Mouse (Mus musculus): ENCODE measurements around the gene Mzf1.

- TF ChIP-seq CTCF (IDR thresholded peaks at IDR 0.05): no peak
- no peak for TF ChIP-seq POLR2A (IDR thresholded peaks at IDR 0.05; ENCODE audit: insufficient read depth, low read depth, low read length)
These were observed 51.2 kb downstream of the Mzf1 start for GRCm38 (mm10) chr7:13003380-13003779.
